Mouse (Mus musculus) cerebellum, adult 2 months (tissue): ENCODE data around the gene Sik3. TPM values are rescaled to one million over a fixed set of nuclear protein-coding genes. Genes with fewer than 3 reads are reported as not detected.

Experiments used
- DNase-seq, 2 experiments: peaks; one replicate each; pipeline ENCODE4 v3.0.0; 2021
- H3K27ac ChIP-seq: fragments of 200-500 bp; 2 replicates; pipeline ENCODE4 v1.5.1; 2012; ENCODE audit warnings: low read length, control low read depth, inconsistent platforms; ENCODE audit not compliant: insufficient read depth
- H3K27me3 ChIP-seq: fragments of 200-500 bp; 2 replicates; pipeline ENCODE4 v1.6.1; 2012; ENCODE audit warnings: inconsistent platforms, mild to moderate bottlenecking, low read length, moderate library complexity; ENCODE audit not compliant: control insufficient read depth, insufficient read depth
- H3K4me1 ChIP-seq: fragments of 200-500 bp; 2 replicates; pipeline ENCODE4 v1.6.1; 2011; ENCODE audit warnings: low read length; ENCODE audit not compliant: control insufficient read depth, insufficient read depth
- H3K4me3 ChIP-seq: fragments of 200-500 bp; replicated peaks from 2 replicates; pipeline ENCODE3; 2011; ENCODE audit warnings: mild to moderate bottlenecking, low read depth, low read length, control low read depth; ENCODE audit not compliant: insufficient read depth
- CTCF ChIP-seq: fragments of 200-500 bp; IDR thresholded peaks from 2 replicates; pipeline ENCODE4 v1.5.1; 2011; ENCODE audit warnings: low read depth, mild to moderate bottlenecking, control low read depth, low read length, moderate library complexity, borderline replicate concordance; ENCODE audit not compliant: insufficient read depth
- POLR2A ChIP-seq: fragments of 200-500 bp; IDR thresholded peaks from 2 replicates; pipeline ENCODE4 v1.6.1; 2011; ENCODE audit warnings: low read length, control low read depth, borderline replicate concordance; ENCODE audit not compliant: insufficient read depth
- WGBS: fragments of 180-500 bp; shearing (Covaris S2); methylation state at CpG from one replicate; pipeline ENCODE4 v1.1.7; 2018; 5-methylcytosine and 5-hydroxymethylcytosine counted together
- polyA plus RNA-seq: library from polyadenylated mRNA; depleted of rRNA; stranded (reverse); fragments of >200 nt; gene quantifications from 2 replicates; pipeline ENCODE4 v1.2.3, GENCODE M21; 2012

Sik3 gene
- polyA plus RNA-seq, 1 experiment = 69.1 TPM

GRCm38 (mm10) chr9:46049525-46049924 is 36.9 kb downstream of the Sik3 start:
- Histone ChIP-seq H3K27ac (no peak overlapping the region), H3K4me1 (peaks cover 28% of the 10 kb centered on the region), H3K27me3 (no peaks in the 10 kb centered on the region), H3K4me3 (no peak overlapping the region)
- 75% methylated on average over 7 of the region's 7 CpGs for WGBS
- DNase-seq = no peak
- TF ChIP-seq POLR2A = no peak
- no peak for TF ChIP-seq CTCF

GRCm38 (mm10) chr9:46050203-46050602 is 37.6 kb downstream of the Sik3 start:
- H3K4me3 ChIP-seq = no peak overlapping the region
- DNase-seq = no peak
- H3K27me3 ChIP-seq = no peaks in the 10 kb centered on the region
- H3K27ac ChIP-seq = no peak overlapping the region
- peaks cover 23% of the 10 kb centered on the region for H3K4me1 ChIP-seq
- TF ChIP-seq POLR2A (no peak), CTCF (no peak)
- 87% methylated on average over 8 of the region's 8 CpGs for WGBS

- Histone ChIP-seq H3K4me3 (no peak overlapping the region), H3K27ac (0 out of 2 replicates have a peak overlapping the region, but pooled peaks have one; percentile 1), H3K27me3 (no peaks in the 10 kb centered on the region), H3K4me1 (peaks cover 26% of the 10 kb centered on the region)
- TF ChIP-seq POLR2A = no peak
- WGBS = 16% methylated on average over 9 of the region's 9 CpGs
- peak; percentile 60 to 82 for DNase-seq
These were observed 40.5 kb downstream of the Sik3 start for GRCm38 (mm10) chr9:46053014-46053666.

- DNase-seq = no peak
These were observed 45.4 kb downstream of the Sik3 start for GRCm38 (mm10) chr9:46058065-46058464.

GRCm38 (mm10) chr9:46060249-46060648 is 47.6 kb downstream of the Sik3 start:
- no peak overlapping the region for H3K4me3 ChIP-seq
- 96% methylated on average over 2 of the region's 2 CpGs for WGBS
- peaks cover 22% of the 10 kb centered on the region for H3K4me1 ChIP-seq
- no peak for DNase-seq
- no peak overlapping the region for H3K27ac ChIP-seq
- TF ChIP-seq CTCF (no peak), POLR2A (no peak)
- H3K27me3 ChIP-seq = no peaks in the 10 kb centered on the region

More at GRCm38 (mm10) chr9:46058065-46058464, 45.4 kb downstream of the Sik3 start:
- 80% methylated on average over 3 of the region's 3 CpGs for WGBS
- no peak overlapping the region for H3K4me3 ChIP-seq
- H3K4me1 ChIP-seq = peaks cover 25% of the 10 kb centered on the region
- no peaks in the 10 kb centered on the region for H3K27me3 ChIP-seq
- TF ChIP-seq POLR2A (no peak), CTCF (no peak)
- no peak overlapping the region for H3K27ac ChIP-seq

GRCm38 (mm10) chr9:46061696-46062425 is 49.2 kb downstream of the Sik3 start:
- H3K4me1 ChIP-seq = peaks cover 14% of the 10 kb centered on the region; the same call in 1 of the 2 replicates
- H3K27ac ChIP-seq = peak overlapping the region; percentile 51; the same call in 1 of the 2 replicates
- H3K27me3 ChIP-seq = no peaks in the 10 kb centered on the region
- 14% methylated on average over 9 of the region's 9 CpGs for WGBS
- peak; percentile 46 to 61 for DNase-seq
- TF ChIP-seq CTCF = no peak
- TF ChIP-seq POLR2A = no peak
- no peak overlapping the region for H3K4me3 ChIP-seq

GRCm38 (mm10) chr9:46064331-46064730 is 51.7 kb downstream of the Sik3 start:
- Histone ChIP-seq H3K4me3 (no peak overlapping the region), H3K4me1 (peaks cover 17% of the 10 kb centered on the region), H3K27me3 (no peaks in the 10 kb centered on the region), H3K27ac (no peak overlapping the region)
- TF ChIP-seq CTCF = no peak
- no peak for TF ChIP-seq POLR2A
- peak; percentile 52 to 80 for DNase-seq
- 53% methylated on average over 7 of the region's 7 CpGs for WGBS

- Histone ChIP-seq H3K4me1 (peaks cover 19% of the 10 kb centered on the region), H3K27me3 (no peaks in the 10 kb centered on the region), H3K27ac (no peak overlapping the region), H3K4me3 (no peak overlapping the region)
- TF ChIP-seq POLR2A (no peak), CTCF (no peak)
- DNase-seq = no peak
- 91% methylated on average over 4 of the region's 4 CpGs for WGBS
These were observed 54.1 kb downstream of the Sik3 start for GRCm38 (mm10) chr9:46066711-46067110.
